Mouse (Mus musculus): ENCODE data around the gene Hacd3. TPM values are rescaled to one million over a fixed set of nuclear protein-coding genes. Genes with fewer than 3 reads are reported as not detected.

Hacd3 gene
- 0.81 and 1.6 TPM in 2 replicates for polyA plus RNA-seq (2012; ENCODE audit: insufficient read depth, low replicate concordance)

DNA sequence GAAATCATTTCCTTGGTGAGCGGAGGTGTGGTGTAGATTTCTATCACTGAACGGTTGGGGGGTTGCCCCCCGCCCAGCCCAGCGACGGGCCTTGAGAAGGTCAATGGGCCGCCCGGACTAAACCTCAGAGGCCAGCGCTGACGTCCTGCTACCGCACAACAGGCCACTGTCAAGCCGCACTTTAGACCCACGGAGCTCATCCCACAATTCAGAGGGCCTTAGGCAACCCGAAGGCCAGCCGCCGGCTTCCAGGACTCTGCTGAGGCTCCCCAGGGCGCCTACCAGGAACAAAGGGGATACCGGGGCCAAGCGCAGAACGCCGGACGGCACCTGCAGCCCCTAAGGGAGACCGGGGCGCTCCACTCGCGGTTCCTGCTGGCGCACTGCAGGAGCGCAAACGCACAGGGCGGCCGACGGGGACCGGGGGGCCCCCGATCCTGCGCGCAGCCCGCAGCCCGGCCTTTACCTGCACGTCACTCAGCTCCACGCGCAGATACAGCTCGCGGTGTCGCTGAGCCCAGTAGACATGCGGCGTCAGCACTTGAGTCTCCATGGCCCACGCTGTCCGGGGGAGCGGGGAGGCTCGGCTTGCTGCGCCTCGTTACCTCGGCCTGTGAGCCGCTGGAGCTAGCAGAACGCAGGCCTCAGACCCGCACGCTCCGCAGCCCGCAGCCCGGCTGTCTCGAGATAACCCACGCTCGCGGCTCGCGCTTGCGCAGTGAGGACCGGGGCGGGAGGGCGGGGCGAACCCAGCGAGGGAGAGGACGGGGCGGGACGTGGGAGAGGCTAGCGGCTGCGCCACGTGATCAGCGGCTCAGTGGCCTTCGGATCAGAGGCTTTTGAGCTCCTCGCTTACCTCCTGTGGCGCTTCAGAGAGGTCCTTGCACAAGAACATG, at the start of gene Hacd3:
TSS of gene Hacd3 (minus strand) at position 703 of the 896 bp plus-strand sequence.
- Histone ChIP-seq H3K4me1 (peaks cover 67% of the 10 kb centered on the region), H3K27me3 (replicated peaks) (no peaks in the 10 kb centered on the region), H3K36me3 (replicated peaks; ENCODE audit: low read length) (no peaks in the 10 kb centered on the region), H3K4me3 (replicated peaks) (peak within 1 kb of the TSS; percentile 99), H3K9me3 (peaks cover 6% of the 10 kb centered on the region)
- no peak for TF ChIP-seq GATA1 (IDR thresholded peaks at IDR 0.05; ENCODE audit: borderline replicate concordance, low read length)
- TF ChIP-seq FLI1 (IDR thresholded peaks at IDR 0.05; ENCODE audit: low read length) = no peak

DNA sequence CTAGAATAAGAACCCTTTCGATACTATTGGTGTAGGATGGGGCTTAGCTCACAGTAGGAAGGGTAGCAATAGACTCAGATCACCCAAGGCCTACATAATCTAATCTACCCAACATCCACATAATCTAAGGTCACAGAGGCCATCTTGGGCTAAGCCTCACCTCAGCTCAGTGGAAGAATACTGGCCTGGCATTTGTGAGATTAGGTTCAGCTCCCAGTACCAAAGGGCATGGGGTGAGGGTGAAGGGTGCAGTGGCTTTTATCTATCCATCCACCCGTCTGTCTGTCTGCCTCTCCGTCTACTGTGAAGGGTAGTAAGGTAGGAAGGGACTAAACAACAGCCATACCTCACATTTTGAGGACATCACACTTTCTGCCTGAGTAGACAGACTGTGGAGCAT, 49.1 kb upstream of the Hacd3 start:
- H3K36me3 ChIP-seq (replicated peaks; ENCODE audit: low read length) = peaks cover 95% of the 10 kb centered on the region
- no peak overlapping the region for H3K4me3 ChIP-seq (replicated peaks)
- peaks cover 27% of the 10 kb centered on the region for H3K4me1 ChIP-seq
- H3K27me3 ChIP-seq (replicated peaks) = no peaks in the 10 kb centered on the region
- TF ChIP-seq GATA1 (IDR thresholded peaks at IDR 0.05; ENCODE audit: borderline replicate concordance, low read length) (no peak), FLI1 (IDR thresholded peaks at IDR 0.05; ENCODE audit: low read length) (no peak)
- H3K9me3 ChIP-seq = no peaks in the 10 kb centered on the region

DNA sequence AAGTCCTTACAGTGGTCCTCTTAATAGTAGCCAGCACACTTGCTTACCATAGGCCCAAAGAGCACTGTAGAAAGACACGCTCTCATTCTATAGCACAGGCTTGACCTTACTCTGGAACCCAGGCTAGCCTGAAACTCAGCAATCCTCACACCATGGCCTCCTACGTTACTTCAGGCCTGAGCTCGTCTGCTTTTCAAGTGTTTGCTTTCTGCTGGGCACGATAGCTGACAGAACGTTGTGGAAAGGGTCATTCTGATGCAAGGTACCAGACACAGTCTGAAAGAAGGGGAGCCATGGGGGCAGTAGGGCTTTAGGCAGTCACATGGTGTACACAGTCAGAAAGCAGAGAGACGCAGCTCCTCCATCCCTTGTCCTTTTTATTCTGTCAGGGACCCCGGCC, 42.8 kb upstream of the Hacd3 start:
- no peaks in the 10 kb centered on the region for H3K9me3 ChIP-seq
- TF ChIP-seq FLI1 (IDR thresholded peaks at IDR 0.05; ENCODE audit: low read length) (no peak), GATA1 (IDR thresholded peaks at IDR 0.05; ENCODE audit: borderline replicate concordance, low read length) (no peak)
- H3K4me3 ChIP-seq (replicated peaks) = no peak overlapping the region
- no peaks in the 10 kb centered on the region for H3K27me3 ChIP-seq (replicated peaks)
- peaks cover 95% of the 10 kb centered on the region for H3K36me3 ChIP-seq (replicated peaks; ENCODE audit: low read length)
- no peaks in the 10 kb centered on the region for H3K4me1 ChIP-seq

DNA sequence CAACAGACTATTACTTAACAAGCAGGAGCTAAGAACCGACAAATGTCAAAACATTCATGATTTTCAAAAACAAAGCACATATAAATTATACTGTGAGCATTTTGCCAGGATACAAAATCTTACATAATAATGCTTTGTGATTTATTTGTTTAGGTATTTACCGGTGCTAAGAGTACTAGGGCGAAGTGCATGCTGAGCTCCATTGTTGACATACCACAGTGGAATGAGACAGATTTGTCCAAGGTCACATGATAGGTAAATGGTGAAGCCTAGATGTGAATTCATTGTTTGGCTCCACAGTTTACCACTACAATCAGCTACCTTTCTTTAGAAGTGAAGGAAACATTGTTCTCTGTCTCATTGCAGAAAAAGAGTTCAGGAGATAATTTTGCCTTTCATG, 29.5 kb upstream of the Hacd3 start:
- Histone ChIP-seq H3K9me3 (no peaks in the 10 kb centered on the region), H3K4me1 (peaks cover 4% of the 10 kb centered on the region), H3K4me3 (replicated peaks) (no peak overlapping the region), H3K27me3 (replicated peaks) (no peaks in the 10 kb centered on the region), H3K36me3 (replicated peaks; ENCODE audit: low read length) (peaks cover 99% of the 10 kb centered on the region)
- no peak for TF ChIP-seq GATA1 (IDR thresholded peaks at IDR 0.05; ENCODE audit: borderline replicate concordance, low read length)
- TF ChIP-seq FLI1 (IDR thresholded peaks at IDR 0.05; ENCODE audit: low read length) = no peak

DNA sequence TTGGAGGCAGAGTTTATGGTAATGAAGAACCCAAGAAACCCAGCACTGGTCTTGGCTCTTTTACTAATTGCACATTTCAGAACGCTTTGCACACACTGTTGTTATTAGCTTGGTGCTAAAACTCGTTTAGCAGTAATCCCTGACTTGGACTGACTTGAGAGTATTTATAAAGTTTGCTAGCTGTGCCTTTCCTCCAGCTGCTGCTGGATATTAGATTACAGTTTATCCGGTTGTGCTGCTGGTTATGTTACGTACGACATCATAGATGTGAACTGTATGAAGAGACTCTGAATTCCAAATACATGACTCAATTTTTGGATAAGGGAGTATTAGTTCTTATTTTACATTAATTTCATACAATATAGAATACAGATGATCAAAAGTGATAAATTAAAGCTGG, 27.9 kb upstream of the Hacd3 start:
- no peak overlapping the region for H3K4me3 ChIP-seq (replicated peaks)
- TF ChIP-seq FLI1 (IDR thresholded peaks at IDR 0.05; ENCODE audit: low read length) = no peak
- no peaks in the 10 kb centered on the region for H3K27me3 ChIP-seq (replicated peaks)
- H3K4me1 ChIP-seq = peaks cover 4% of the 10 kb centered on the region
- H3K36me3 ChIP-seq (replicated peaks; ENCODE audit: low read length) = peaks cover 99% of the 10 kb centered on the region
- H3K9me3 ChIP-seq = no peaks in the 10 kb centered on the region

DNA sequence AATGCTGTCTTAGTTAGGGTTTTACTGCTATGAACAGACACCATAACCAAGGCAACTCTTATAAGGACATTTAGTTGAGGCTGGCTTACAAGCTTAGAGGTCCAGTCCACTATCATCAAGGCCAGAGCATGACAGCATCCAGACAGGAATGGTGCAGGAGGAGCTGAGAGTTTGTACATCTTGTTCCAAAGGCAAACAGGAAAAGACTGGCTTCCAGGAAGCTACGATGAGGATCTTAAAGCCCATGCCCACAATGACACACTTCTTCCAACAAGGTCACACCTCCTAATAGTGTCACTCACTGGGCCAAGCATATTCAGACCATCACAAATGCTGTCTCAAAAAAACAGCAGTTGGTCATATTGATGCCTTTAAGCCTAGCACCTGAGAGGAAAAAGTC, 25.5 kb upstream of the Hacd3 start:
- TF ChIP-seq FLI1 (IDR thresholded peaks at IDR 0.05; ENCODE audit: low read length) = no peak
- TF ChIP-seq GATA1 (IDR thresholded peaks at IDR 0.05; ENCODE audit: borderline replicate concordance, low read length) = no peak
- Histone ChIP-seq H3K4me3 (replicated peaks) (no peak overlapping the region), H3K4me1 (peaks cover 4% of the 10 kb centered on the region), H3K27me3 (replicated peaks) (no peaks in the 10 kb centered on the region), H3K36me3 (replicated peaks; ENCODE audit: low read length) (peaks cover 96% of the 10 kb centered on the region), H3K9me3 (no peaks in the 10 kb centered on the region)

DNA sequence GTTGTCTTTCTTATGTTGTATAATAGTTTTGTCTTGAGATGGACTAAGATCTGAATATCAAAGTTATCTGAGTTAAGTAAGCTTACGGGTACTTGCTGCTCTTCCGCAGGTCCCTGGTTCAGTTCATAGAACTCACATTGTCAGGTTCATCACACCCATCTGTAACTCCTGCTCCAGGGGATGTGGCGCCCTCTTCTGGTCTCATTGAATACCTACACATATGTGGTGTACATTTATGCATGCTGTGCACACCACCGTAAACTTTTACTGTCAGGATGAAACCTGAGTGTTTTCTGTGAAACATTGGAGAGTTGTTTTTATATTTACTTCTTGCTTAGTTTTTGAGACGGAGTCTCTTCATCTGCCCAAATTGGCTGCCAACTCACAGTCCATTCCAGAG, 19.9 kb upstream of the Hacd3 start:
- Histone ChIP-seq H3K27me3 (replicated peaks) (no peaks in the 10 kb centered on the region), H3K4me1 (0 out of 2 replicates have a peak, but pooled peaks cover under 1% of the 10 kb centered on the region), H3K36me3 (replicated peaks; ENCODE audit: low read length) (peaks cover 93% of the 10 kb centered on the region), H3K9me3 (no peaks in the 10 kb centered on the region), H3K4me3 (replicated peaks) (no peak overlapping the region)
- TF ChIP-seq FLI1 (IDR thresholded peaks at IDR 0.05; ENCODE audit: low read length) (no peak), GATA1 (IDR thresholded peaks at IDR 0.05; ENCODE audit: borderline replicate concordance, low read length) (no peak)

DNA sequence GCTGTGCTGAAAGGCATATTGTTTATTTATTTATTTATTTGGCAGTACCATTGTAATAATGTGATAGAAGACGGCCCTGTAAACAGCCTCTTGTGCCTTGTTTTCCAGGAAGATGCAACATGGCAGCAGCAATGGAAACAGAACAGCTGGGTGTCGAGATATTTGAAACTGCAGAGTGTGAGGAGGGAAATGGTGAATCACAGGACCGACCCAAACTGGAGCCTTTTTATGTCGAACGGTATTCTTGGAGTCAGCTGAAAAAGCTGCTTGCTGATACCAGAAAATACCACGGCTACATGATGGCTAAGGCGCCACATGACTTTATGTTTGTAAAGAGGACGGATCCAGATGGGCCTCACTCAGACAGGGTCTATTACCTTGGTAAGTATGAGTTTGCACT, 15.4 kb upstream of the Hacd3 start:
- TF ChIP-seq GATA1 (IDR thresholded peaks at IDR 0.05; ENCODE audit: borderline replicate concordance, low read length) = no peak
- TF ChIP-seq FLI1 (IDR thresholded peaks at IDR 0.05; ENCODE audit: low read length) = no peak
- Histone ChIP-seq H3K9me3 (no peaks in the 10 kb centered on the region), H3K36me3 (replicated peaks; ENCODE audit: low read length) (peaks cover 78% of the 10 kb centered on the region), H3K27me3 (replicated peaks) (no peaks in the 10 kb centered on the region), H3K4me1 (peaks cover 25% of the 10 kb centered on the region), H3K4me3 (replicated peaks) (no peak overlapping the region)

DNA sequence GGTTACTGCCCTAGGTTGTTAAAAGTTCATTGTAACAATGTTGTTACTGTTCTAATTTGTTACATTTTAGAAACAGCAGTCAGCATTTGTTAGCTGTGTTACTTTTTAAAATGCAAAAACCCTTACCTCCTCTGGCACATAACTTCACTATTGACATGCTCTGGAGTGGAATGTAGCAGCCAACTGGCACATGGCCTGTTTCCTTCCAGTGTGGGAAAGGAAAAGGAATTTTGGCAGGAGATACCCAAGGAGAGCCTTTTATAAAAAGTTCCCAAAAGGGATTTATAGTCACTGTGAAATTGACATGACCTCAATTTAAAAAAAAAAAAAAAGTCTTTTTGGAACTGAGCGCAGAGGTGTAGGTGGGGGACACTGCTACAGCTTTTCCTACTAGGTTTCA, 15.0 kb upstream of the Hacd3 start:
- H3K4me1 ChIP-seq = peaks cover 28% of the 10 kb centered on the region
- peaks cover 74% of the 10 kb centered on the region for H3K36me3 ChIP-seq (replicated peaks; ENCODE audit: low read length)
- no peaks in the 10 kb centered on the region for H3K27me3 ChIP-seq (replicated peaks)
- no peak overlapping the region for H3K4me3 ChIP-seq (replicated peaks)
- H3K9me3 ChIP-seq = no peaks in the 10 kb centered on the region
- TF ChIP-seq GATA1 (IDR thresholded peaks at IDR 0.05; ENCODE audit: borderline replicate concordance, low read length) (no peak), FLI1 (IDR thresholded peaks at IDR 0.05; ENCODE audit: low read length) (no peak)

DNA sequence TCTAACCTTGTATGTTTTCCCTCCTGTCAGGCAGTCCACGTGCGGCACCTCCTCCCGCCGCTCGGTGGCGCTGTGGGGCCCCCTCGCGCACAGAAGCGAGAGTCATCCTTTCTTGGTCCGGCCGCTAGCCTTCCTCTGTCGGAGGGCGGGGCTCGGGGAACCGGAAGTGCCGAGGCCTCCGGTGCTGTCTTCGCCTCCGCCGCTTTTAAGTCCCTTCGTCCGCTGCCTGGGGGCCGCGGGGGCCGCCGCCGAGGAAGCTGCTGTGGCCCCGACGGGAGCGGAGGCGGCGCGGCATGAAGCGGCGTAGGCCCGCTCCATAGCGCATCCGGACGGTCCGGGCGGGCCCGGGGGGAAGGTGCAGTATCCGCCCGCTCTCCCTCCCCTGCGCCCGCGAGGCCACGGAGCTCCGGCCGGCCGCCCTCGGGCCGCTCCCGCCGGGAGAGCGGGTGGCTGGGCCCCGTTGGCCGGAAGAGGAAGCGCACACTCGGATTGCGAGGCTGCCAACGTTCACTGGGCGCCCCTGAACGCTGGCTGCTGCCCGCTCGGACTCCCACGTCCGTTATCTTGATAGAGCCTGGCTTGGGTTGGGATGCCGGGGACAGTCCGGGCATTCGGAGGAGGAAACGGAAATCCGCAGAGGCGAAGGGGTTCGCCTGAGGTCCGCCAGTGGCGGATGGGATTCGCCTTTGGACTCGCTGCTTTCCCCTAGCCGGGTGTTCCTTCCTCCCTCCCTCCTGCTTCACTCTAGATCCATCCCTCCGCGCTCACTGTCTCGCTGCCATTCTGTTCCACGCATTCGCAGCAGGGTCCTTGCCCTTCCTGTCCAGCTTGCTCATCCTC, 11.0 kb upstream of the Hacd3 start, which contains the start of gene Dpp8:
TSS of gene Dpp8 (plus strand) at position 146 of the 840 bp plus-strand sequence.
- peaks cover 38% of the 10 kb centered on the region for H3K36me3 ChIP-seq (replicated peaks; ENCODE audit: low read length)
- no peaks in the 10 kb centered on the region for H3K9me3 ChIP-seq
- H3K4me1 ChIP-seq = peaks cover 34% of the 10 kb centered on the region
- peak within 1 kb of the TSS; percentile 99 for H3K4me3 ChIP-seq (replicated peaks)
- peak; percentile 36 for TF ChIP-seq FLI1 (IDR thresholded peaks at IDR 0.05; ENCODE audit: low read length)
- TF ChIP-seq GATA1 (IDR thresholded peaks at IDR 0.05; ENCODE audit: borderline replicate concordance, low read length) = peak; percentile 35; the same call in 1 of the 3 replicates
- H3K27me3 ChIP-seq (replicated peaks) = no peaks in the 10 kb centered on the region

Data from megakaryocyte, embryonic 14.5 days (primary cell).